23 mouse cellular contexts compared by ENCODE assay signal in genomic region chr2:33032391-33033062, GRCm38 (mm10). TPM values are rescaled to one million over a fixed set of nuclear protein-coding genes. Genes with fewer than 3 reads are reported as not detected.
DNase-seq lines count a peak whose midpoint lies in the region; ATAC-seq and TF ChIP-seq lines count a peak whose summit lies in the region.
"Had no signal": no experiment of that assay in that cellular context is flagged by ENCODE, and none has a peak within 500 bp of the region (broad histone marks: within the 10 kb centered on the region; RNA-seq: fewer than 3 reads in every experiment).

No protein-coding gene starts in this region.

- no peak for DNase-seq in spleen, adult 2 months (ENCODE audit: low read depth in 1 of 2, low spot score in 2 of 2)
- DNase-seq in spleen, postnatal 10 days (ENCODE audit: low spot score in 2 of 2), result no peak
- peak; percentile 28 for DNase-seq in induced T-regulatory cell, adult 2 months (ENCODE audit: low read depth)
- peak; percentile 60 for DNase-seq in thymus, postnatal 14 days
- no peak for DNase-seq in neural tube, embryonic 10.5 days (ENCODE audit: extremely low spot score, low spot score)
- DNase-seq in kidney, postnatal 4 days, result no peak
- DNase-seq: B cell, adult 2 months; gastrocnemius, postnatal 25 days; heart, postnatal 36 days; kidney, adult 8-10 months; kidney, postnatal 14 days; lung, embryonic 14.5 days had no signal

- no peak for TF ChIP-seq CTCF in spleen, adult 2 months (IDR thresholded peaks at IDR 0.05; ENCODE audit: extremely low read depth, insufficient read depth, insufficient read length, insufficient replicate concordance)

- no peaks in the 10 kb centered on the region for H3K36me3 ChIP-seq in spleen, adult 2 months (ENCODE audit: control insufficient read depth, insufficient read depth, low read length)
- H3K36me3 ChIP-seq: embryonic facial prominence, embryonic 10.5 days; limb, embryonic 15.5 days had no signal

- H3K4me3 ChIP-seq in spleen, adult 2 months (ENCODE audit: extremely low read depth, insufficient read depth, insufficient read length), result no peak overlapping the region
- H3K4me3 ChIP-seq: embryonic facial prominence, embryonic 10.5 days; heart, adult 2 months; heart, embryonic 13.5 days; hindbrain, embryonic 13.5 days; limb, embryonic 15.5 days; megakaryocyte, embryonic 14.5 days; midbrain, embryonic 13.5 days had no signal

- 0 out of 2 replicates have a peak overlapping the region, but pooled peaks have one; percentile 53 for H3K27ac ChIP-seq in spleen, adult 2 months (ENCODE audit: insufficient read depth, low read length)
- H3K27ac ChIP-seq: embryonic facial prominence, embryonic 10.5 days; heart, adult 2 months; heart, embryonic 13.5 days; hindbrain, embryonic 13.5 days; limb, embryonic 15.5 days; liver, embryonic 14.5 days; midbrain, embryonic 13.5 days; stomach, postnatal 0 days had no signal

- H3K4me1 ChIP-seq in spleen, adult 2 months (ENCODE audit: control insufficient read depth, insufficient read depth, insufficient read length), result no peaks in the 10 kb centered on the region; the same call in 1 of the 2 replicates
- H3K4me1 ChIP-seq: embryonic facial prominence, embryonic 10.5 days; limb, embryonic 15.5 days; midbrain, embryonic 13.5 days had no signal

- ATAC-seq in granulocyte monocyte progenitor cell, adult 5-6 weeks (replicated peaks; ENCODE audit: poor library complexity, severe bottlenecking), result no peak
- ATAC-seq: forebrain, embryonic 16.5 days; midbrain, embryonic 13.5 days had no signal

- no peaks in the 10 kb centered on the region for H3K27me3 ChIP-seq in spleen, adult 2 months (ENCODE audit: control insufficient read depth, insufficient read depth, low read length)
- H3K27me3 ChIP-seq: heart, embryonic 13.5 days; hindbrain, embryonic 13.5 days; limb, embryonic 15.5 days; midbrain, embryonic 13.5 days had no signal

- no peak for TF ChIP-seq POLR2A in spleen, adult 2 months (IDR thresholded peaks at IDR 0.05; ENCODE audit: low read depth, low read length)

- WGBS in spleen, adult 2 months, result 69% methylated on average over 5 of the region's 5 CpGs

RNA-seq across cellular contexts. Expression of gene Slc2a8, which starts 50.6 kb away (rescaled TPM):
- 24.7 and 28.0 TPM in 2 replicates for polyA plus RNA-seq in spleen, adult 2 months (2012; rRNA removed)
- 4.0 and 4.8 TPM in 2 replicates for total RNA-seq in granulocyte monocyte progenitor cell, adult 5-6 weeks (2014; fragmentation: Nextera tagmentation)
- 3.7 and 5.8 TPM in 2 replicates for total RNA-seq in granulocyte monocyte progenitor cell, adult 5-6 weeks (2017)

Comparison
In these comparisons a context has a peak if more than half of its experiments do, and no peak if none do; other contexts are left out.
1. DNase-seq: peak in induced T-regulatory cell, adult 2 months (single experiment) and thymus, postnatal 14 days (single experiment); none in spleen, adult 2 months (0 of 2), spleen, postnatal 10 days (0 of 2), neural tube, embryonic 10.5 days (single experiment) and kidney, postnatal 4 days (0 of 2).